Mouse (Mus musculus) testis, adult 2 months (tissue): Measurements from ENCODE around the gene Sqor. TPM values are rescaled to one million over a fixed set of nuclear protein-coding genes. Genes with fewer than 3 reads are reported as not detected.

Experiments
- H3K27ac ChIP-seq: fragments of 200-500 bp; 2 replicates; pipeline ENCODE4 v1.5.1; 2012; ENCODE audit warnings: low read depth, low read length; ENCODE audit not compliant: control insufficient read depth, insufficient read depth
- H3K27me3 ChIP-seq: fragments of 200-500 bp; 2 replicates; pipeline ENCODE4 v1.6.1; 2012; ENCODE audit warnings: mild to moderate bottlenecking, low read length, moderate library complexity; ENCODE audit not compliant: control insufficient read depth, insufficient read depth
- H3K36me3 ChIP-seq: fragments of 200-500 bp; 2 replicates; pipeline ENCODE4 v1.6.1; 2012; ENCODE audit warnings: mild to moderate bottlenecking, low read length; ENCODE audit not compliant: control insufficient read depth, insufficient read depth
- H3K4me1 ChIP-seq: fragments of 200-500 bp; 2 replicates; pipeline ENCODE4 v1.6.1; 2012; ENCODE audit warnings: low read length; ENCODE audit not compliant: control insufficient read depth, insufficient read depth
- H3K4me3 ChIP-seq: fragments of 200-500 bp; 2 replicates; pipeline ENCODE4 v1.5.1; 2012; ENCODE audit warnings: low read depth, mild to moderate bottlenecking, low read length, moderate library complexity, mixed read lengths; ENCODE audit not compliant: control insufficient read depth
- CTCF ChIP-seq: fragments of 200-500 bp; IDR thresholded peaks from 2 replicates; pipeline ENCODE4 v1.5.1; 2012; ENCODE audit warnings: low read depth, mild to moderate bottlenecking, inconsistent platforms, low read length, moderate library complexity; ENCODE audit not compliant: control insufficient read depth, insufficient read depth, insufficient replicate concordance
- POLR2A ChIP-seq: fragments of 200-500 bp; IDR thresholded peaks from 2 replicates; pipeline ENCODE4 v1.6.1; 2012; ENCODE audit warnings: low read depth, mild to moderate bottlenecking, inconsistent platforms, low read length, moderate library complexity; ENCODE audit not compliant: control insufficient read depth
- polyA plus RNA-seq: library from polyadenylated mRNA; depleted of rRNA; stranded (reverse); fragments of >200 nt; gene quantifications from 2 replicates; pipeline ENCODE4 v1.2.3, GENCODE M21; 2012

The Sqor gene
- polyA plus RNA-seq, 1 experiment = 336 TPM

DNA sequence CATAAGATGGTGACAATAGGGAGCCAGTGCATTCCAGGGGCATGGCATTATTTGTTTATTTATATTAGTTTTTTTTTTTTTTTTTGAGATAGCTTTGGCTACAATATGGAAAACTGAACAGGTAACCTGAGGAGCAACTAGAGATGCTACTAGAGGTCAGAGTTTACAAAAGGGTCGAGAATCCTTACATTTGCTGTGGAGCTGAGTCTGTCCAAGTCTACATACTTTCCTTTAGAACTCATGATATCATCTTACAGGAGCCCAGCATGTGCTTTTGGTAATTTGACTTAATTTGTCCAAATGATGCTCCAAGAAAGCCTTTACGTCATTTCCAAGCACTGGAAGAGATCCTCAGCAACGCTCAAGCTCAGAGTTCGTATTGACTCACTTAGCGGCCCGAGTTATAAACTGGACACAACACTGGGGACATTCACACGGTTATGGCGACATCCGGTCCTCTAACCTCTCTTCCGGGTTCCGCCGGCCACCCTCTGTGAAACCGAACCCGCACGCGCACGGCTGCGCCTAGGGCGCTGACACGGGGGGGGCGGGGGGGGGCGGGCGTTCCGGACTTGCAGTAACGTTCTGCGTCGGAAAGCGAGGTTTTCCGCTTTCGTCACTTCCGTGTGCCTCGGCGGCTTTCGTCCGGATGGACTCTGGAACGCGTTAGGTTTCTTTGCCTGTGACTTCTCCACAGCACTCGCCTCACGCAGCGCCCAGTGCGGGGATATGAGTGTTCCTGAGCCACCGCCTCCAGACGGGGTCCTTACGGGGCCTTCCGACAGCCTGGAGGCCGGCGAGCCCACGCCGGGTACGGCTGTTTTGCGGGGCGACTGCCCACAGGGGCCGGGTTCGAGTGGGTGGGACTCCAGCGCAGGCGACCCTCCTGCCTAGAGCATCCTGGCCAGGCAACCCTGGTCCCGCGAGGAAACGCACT is 26.9 kb upstream of the Sqor start, which contains the start of gene Bloc1s6:
Gene Bloc1s6 (plus strand): TSS at position 610 of the 937 bp plus-strand sequence.
- TF ChIP-seq CTCF = no peak
- peak; percentile 90 for TF ChIP-seq POLR2A
- Histone ChIP-seq H3K4me1 (no peaks in the 10 kb centered on the region; the same call in none of the 2 replicates), H3K4me3 (peak within 1 kb of the TSS; percentile 95), H3K27me3 (no peaks in the 10 kb centered on the region), H3K36me3 (no peaks in the 10 kb centered on the region), H3K27ac (peak within 1 kb of the TSS; percentile 92)

DNA sequence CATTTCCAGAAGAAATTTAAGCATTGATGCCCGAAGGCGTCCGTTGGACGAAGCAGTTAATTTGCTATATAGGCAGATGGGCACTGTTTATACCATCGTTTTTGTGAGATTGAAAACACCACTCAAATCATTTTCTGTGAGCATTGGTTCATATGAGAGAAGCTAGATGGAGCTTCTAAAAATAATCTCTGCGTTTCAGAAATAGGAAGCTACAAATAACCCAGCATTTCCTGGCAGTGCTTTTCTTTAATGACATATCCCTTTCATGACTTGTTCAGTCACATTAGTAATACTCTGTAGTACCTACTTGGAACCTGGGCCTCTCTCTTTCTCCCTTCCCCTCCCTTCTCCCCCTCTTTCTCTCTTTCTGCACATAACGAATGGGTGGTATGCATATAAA is 26.0 kb upstream of the Sqor start:
- no peaks in the 10 kb centered on the region; the same call in none of the 2 replicates for H3K4me1 ChIP-seq
- H3K27me3 ChIP-seq = no peaks in the 10 kb centered on the region
- H3K36me3 ChIP-seq = no peaks in the 10 kb centered on the region
- H3K27ac ChIP-seq = peak overlapping the region; percentile 84
- peak overlapping the region; percentile 95 for H3K4me3 ChIP-seq
- TF ChIP-seq CTCF (no peak), POLR2A (no peak)

DNA sequence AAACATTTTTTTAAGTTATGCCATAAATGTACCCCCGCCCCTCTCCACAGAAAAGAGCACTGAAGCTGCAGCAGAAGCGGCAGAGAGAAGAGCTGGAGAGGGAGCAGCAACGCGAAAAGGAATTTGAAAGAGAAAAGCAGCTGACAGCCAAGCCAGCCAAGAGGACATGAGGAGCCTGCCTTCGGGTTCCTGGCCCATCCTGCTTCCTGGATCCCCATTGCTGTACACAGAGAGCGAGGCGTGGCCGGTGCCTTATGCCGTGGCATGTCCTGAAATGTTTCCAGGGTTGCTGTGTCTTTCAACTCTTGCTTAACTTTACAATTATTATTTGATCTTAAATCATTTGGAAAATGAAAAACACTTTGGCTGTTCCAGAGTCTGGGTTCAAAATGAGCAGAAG is 18.6 kb upstream of the Sqor start:
- Histone ChIP-seq H3K27ac (no peak overlapping the region), H3K4me3 (no peak overlapping the region), H3K4me1 (no peaks in the 10 kb centered on the region), H3K36me3 (no peaks in the 10 kb centered on the region; the same call in 1 of the 2 replicates), H3K27me3 (no peaks in the 10 kb centered on the region)
- TF ChIP-seq POLR2A = no peak
- no peak for TF ChIP-seq CTCF

DNA sequence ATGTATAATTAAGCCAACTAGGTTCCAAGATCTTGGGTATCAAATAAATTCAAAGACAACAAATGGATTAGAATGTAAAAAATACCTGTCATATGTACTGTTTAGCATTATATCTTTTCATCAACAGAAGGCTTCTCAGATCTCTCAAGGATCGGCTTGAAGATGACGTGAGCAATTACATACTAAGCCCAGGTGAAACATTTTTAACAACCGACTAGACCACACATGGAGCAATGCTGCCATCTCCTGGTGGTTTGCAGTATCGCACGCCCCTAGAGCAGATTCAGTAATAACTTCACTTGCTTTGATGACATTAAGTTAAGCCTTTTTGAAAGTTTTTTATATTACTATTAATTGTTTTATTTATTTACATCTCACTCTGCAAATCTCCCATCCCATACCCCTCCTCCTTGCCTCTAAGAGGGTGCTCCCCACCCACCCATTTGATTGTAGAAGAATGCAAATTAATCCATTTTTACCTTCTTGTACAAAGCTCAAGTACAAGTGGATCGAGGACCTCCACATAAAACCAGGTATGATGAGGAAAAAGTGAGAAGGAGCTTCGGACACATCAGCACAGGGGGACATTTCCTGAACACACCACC is 11.2 kb upstream of the Sqor start:
- H3K36me3 ChIP-seq = no peaks in the 10 kb centered on the region
- no peaks in the 10 kb centered on the region for H3K27me3 ChIP-seq
- H3K27ac ChIP-seq = no peak overlapping the region
- no peak overlapping the region for H3K4me3 ChIP-seq
- no peak for TF ChIP-seq POLR2A
- peak; percentile 62; the same call in 1 of the 2 replicates for TF ChIP-seq CTCF
- no peaks in the 10 kb centered on the region for H3K4me1 ChIP-seq

DNA sequence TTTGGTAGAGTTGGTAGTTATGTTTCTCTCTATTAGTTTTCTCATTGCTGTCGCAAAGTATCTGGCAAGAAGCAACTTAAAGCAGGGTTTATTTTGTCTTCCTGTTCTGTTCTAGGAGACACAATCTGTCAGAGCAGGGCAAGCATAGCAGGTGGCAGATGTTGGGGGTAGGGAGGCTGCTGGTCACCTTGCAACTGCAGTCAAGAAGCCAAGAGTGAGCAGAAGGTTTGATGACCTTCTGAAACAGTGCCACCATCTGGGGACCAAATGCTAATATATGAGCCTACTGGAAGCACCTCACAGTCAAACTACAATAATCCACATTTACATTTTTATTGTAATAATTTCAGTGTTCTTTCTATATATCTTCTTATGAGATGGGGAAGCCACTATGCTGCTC is 5.2 kb upstream of the Sqor start:
- Histone ChIP-seq H3K4me1 (no peaks in the 10 kb centered on the region), H3K4me3 (no peak overlapping the region), H3K36me3 (no peaks in the 10 kb centered on the region), H3K27me3 (no peaks in the 10 kb centered on the region), H3K27ac (no peak overlapping the region)
- TF ChIP-seq POLR2A (no peak), CTCF (no peak)

DNA sequence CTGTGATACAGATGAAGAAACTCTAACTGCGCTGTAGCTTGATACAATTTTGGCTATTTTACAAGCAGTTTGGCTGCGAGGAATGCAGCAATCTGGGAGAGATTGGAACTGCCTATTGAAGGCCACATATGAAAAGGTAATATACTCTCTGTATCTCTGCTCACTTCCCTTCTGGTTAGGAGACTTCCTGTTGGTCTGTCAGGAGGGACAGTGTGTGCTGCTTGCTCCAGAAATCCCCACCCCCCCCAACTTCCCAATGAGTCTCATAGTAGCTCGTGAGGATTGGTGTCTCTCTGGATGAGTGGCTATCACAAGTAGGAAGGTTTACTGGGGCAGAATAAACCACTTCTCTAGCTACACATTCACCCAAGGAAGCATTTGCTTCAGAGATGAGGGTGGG is 2.0 kb upstream of the Sqor start:
- Histone ChIP-seq H3K4me3 (no peak overlapping the region), H3K4me1 (no peaks in the 10 kb centered on the region), H3K36me3 (no peaks in the 10 kb centered on the region), H3K27ac (no peak overlapping the region), H3K27me3 (no peaks in the 10 kb centered on the region)
- no peak for TF ChIP-seq POLR2A
- no peak for TF ChIP-seq CTCF

DNA sequence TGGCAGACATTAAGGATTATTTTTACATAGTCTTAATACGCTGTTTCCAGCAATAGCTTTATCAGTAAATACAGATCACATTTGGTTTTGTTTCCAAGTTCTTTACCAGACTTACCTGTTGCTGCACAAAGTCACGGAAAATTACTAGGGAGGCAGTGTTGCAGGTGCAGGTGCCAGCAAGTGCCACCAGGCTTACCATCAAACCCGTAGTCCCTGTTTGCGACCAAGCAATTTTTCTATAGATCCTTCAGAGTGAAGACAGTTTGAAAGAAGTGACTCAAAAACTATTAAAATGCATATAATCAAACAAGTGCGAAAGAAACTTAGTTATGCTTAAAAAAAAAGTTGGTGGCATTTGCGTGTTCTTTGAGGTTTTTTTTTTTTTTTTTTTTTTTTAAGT is 511 bp upstream of the Sqor start:
- Histone ChIP-seq H3K4me3 (no peak overlapping the region), H3K4me1 (no peaks in the 10 kb centered on the region), H3K27ac (no peak overlapping the region), H3K36me3 (no peaks in the 10 kb centered on the region), H3K27me3 (no peaks in the 10 kb centered on the region)
- TF ChIP-seq CTCF = no peak
- no peak for TF ChIP-seq POLR2A
